Mouse (Mus musculus) retina, embryonic 14.5 days (tissue): Measurements from ENCODE around the gene Olfr723.
"Not testable (repeated sequence)": the region's sequence is repeated elsewhere in the genome, so short reads cannot be mapped to it uniquely, and the experiment has no call there.

Experiments
- DNase-seq: peaks from one replicate; pipeline ENCODE4 v3.0.0-alpha.2; 2015; ENCODE audit warnings: low spot score

Olfr723 gene

DNA sequence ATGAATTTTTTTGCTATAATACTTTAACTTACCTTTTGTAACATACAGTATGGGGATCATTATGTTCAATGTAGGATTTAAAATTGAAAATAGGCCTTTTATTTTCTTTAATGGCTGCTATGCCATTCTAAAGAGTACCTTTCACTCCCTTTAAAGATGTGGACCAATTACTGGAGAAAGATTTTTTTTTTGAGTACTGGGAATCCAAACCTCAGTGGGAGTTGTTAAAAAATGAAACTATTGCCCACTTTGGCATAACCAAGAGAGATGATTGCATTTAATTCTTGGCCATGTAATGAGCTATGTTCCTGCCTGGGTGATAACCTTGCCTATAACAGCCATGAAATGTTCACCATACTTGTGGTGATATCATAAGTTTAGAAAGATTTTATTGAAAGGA lies at the start of gene Olfr723:
Gene Olfr723, minus strand, starts transcription at position 101 of the 400 bp plus-strand sequence.
- not testable (repeated sequence) for DNase-seq

DNA sequence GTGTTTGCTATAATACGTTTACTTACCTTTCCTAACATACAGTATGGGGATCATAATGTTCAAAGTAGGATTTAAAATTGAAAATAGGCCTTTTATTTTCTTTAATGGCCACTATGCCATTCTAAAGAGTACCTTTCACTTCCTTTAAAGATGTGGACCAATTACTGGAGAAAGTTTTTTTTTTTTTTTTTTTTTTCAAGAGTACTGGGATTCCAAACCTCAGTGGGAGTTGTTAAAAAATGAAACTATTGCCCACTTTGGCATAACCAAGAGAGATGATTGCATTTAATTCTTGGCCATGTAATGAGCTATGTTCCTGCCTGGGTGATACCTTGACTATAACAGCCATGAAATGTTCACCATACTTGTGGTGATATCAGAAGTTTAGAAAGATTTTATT lies 31.6 kb upstream of the Olfr723 start, which contains the start of gene Olfr724:
Gene Olfr724, minus strand, starts transcription at position 101 of the 400 bp plus-strand sequence.
- DNase-seq, result not testable (repeated sequence)

DNA sequence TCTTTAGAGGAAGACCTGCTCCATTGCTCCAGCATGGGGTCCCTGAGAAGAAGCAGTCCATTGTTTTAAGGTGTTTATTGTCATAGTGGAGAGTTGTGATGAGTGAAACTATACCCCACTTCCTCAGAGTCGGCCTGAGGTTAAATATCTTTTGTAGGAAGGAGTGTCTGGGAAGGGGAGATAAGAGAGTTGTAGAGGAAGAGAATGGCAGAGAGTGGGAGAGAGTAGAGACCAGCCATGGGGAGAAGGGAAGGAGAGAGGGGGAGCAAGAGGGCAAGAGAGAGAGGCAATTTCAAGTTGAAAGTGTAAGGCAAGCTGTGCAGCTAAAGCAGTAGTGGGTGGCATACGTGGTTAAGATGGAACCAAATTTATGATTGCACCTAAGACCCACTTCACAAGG lies 24.3 kb upstream of the Olfr723 start:
- no peak for DNase-seq

DNA sequence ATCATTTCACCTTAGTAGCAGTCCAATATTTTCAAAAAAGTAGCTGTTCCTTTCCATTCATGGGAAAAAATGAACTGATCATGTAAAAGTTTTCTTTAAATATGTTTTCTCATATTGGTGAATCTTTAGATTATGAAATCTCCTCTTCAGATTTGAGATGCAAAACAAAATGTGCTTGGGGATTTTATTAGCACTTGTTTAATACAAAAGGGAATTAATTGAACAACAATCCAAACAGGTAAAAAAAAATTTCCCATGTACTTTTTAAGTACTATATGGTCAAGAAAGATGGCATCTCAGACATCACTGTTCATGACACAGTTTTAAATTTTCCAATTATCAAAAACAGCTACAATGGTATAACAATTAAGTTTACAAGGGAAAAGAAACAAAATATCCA lies 29.7 kb downstream of the Olfr723 start, which contains the start of gene Olfr722:
Gene Olfr722, minus strand, starts transcription at position 101 of the 400 bp plus-strand sequence.
- DNase-seq, result no peak
